Comparison of ENCODE assay signal across 9 mouse cellular contexts in the genomic region with DNA sequence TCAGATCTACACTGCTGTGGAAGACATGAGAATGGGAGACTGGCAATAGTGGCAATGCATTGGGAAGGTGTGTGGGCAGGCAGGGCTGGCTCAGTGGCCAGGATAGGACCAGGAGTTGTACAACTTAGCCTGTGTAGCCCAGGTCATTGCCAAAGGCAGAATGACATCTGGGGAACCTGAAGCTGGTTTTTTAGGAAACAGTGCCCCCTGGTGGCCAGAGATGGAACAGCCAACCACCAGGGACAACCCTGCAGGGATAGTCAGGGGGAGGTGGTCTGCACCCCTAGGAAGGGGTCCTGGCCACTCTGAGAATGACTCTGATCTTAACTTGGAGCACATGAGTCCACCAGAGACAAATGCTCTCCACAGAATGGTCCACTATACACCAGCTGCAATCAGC. TPM values are rescaled to one million over a fixed set of nuclear protein-coding genes. Genes with fewer than 3 reads are reported as not detected.
DNase-seq lines count a peak whose midpoint lies in the region; ATAC-seq lines count a peak whose summit lies in the region.
"Had no signal": no experiment of that assay in that cellular context is flagged by ENCODE, and none has a peak within 500 bp of the region (broad histone marks: within the 10 kb centered on the region; RNA-seq: fewer than 3 reads in every experiment).

No protein-coding gene starts in this region.

- no peaks in the 10 kb centered on the region for H3K9me3 ChIP-seq in kidney, embryonic 15.5 days (replicated peaks)
- H3K9me3 ChIP-seq in embryonic facial prominence, embryonic 11.5 days (replicated peaks; ENCODE audit: control insufficient read depth, low read length): no peaks in the 10 kb centered on the region
- H3K9me3 ChIP-seq in limb, embryonic 10.5 days (replicated peaks): no peaks in the 10 kb centered on the region
- no peaks in the 10 kb centered on the region for H3K9me3 ChIP-seq in midbrain, embryonic 13.5 days

- H3K4me2 ChIP-seq in kidney, embryonic 15.5 days: no peak overlapping the region
- no peak overlapping the region for H3K4me2 ChIP-seq in embryonic facial prominence, embryonic 11.5 days (ENCODE audit: low read depth, low read length)
- H3K4me2 ChIP-seq in midbrain, embryonic 13.5 days (replicated peaks): no peak overlapping the region

- no peak overlapping the region for H3K27ac ChIP-seq in kidney, embryonic 15.5 days
- no peak overlapping the region for H3K27ac ChIP-seq in embryonic facial prominence, embryonic 11.5 days (replicated peaks; ENCODE audit: low read depth, low read length)
- no peak overlapping the region for H3K27ac ChIP-seq in limb, embryonic 10.5 days
- no peak overlapping the region for H3K27ac ChIP-seq in midbrain, embryonic 13.5 days
- H3K27ac ChIP-seq: macrophage had no signal

- H3K4me3 ChIP-seq in kidney, embryonic 15.5 days (replicated peaks): no peak overlapping the region
- no peak overlapping the region for H3K4me3 ChIP-seq in embryonic facial prominence, embryonic 11.5 days (ENCODE audit: low read depth, low read length)
- H3K4me3 ChIP-seq in limb, embryonic 10.5 days: no peak overlapping the region
- H3K4me3 ChIP-seq in midbrain, embryonic 13.5 days (replicated peaks): no peak overlapping the region

- H3K27me3 ChIP-seq in kidney, embryonic 15.5 days: no peaks in the 10 kb centered on the region; the same call in 1 of the 2 replicates
- no peaks in the 10 kb centered on the region for H3K27me3 ChIP-seq in embryonic facial prominence, embryonic 11.5 days (ENCODE audit: control insufficient read depth, insufficient read depth, low read length)
- H3K27me3 ChIP-seq in limb, embryonic 10.5 days (ENCODE audit: low read depth, poor library complexity, severe bottlenecking): no peaks in the 10 kb centered on the region
- H3K27me3 ChIP-seq in midbrain, embryonic 13.5 days: no peaks in the 10 kb centered on the region

- DNase-seq in kidney, adult 18-20 months: peak; percentile 75
- DNase-seq in adrenal gland, adult 18-20 months (ENCODE audit: low spot score in 2 of 2): peak; percentile 70 to 75
- peak; percentile 78 for DNase-seq in embryonic facial prominence, embryonic 11.5 days (ENCODE audit: low spot score)
- DNase-seq in heart, postnatal 36 days: peak; percentile 76 to 85
- peak; percentile 89 for DNase-seq in limb, embryonic 10.5 days (ENCODE audit: low spot score)
- peak; percentile 72 to 92 for DNase-seq in spleen, postnatal 4 days (ENCODE audit: low spot score in 2 of 2)

- ATAC-seq in kidney, embryonic 15.5 days (replicated peaks; ENCODE audit: low FRiP score): no peak
- ATAC-seq in embryonic facial prominence, embryonic 11.5 days (replicated peaks; ENCODE audit: insufficient number of reproducible peaks, low FRiP score, low TSS enrichment, low read depth): 0 out of 2 replicates have a peak, but pooled peaks have one; percentile 8
- peak; percentile 40 for ATAC-seq in midbrain, embryonic 13.5 days

- no peak overlapping the region for H3K9ac ChIP-seq in kidney, embryonic 15.5 days
- no peak overlapping the region for H3K9ac ChIP-seq in embryonic facial prominence, embryonic 11.5 days (replicated peaks; ENCODE audit: low read length)
- no peak overlapping the region for H3K9ac ChIP-seq in midbrain, embryonic 13.5 days (replicated peaks)

- H3K36me3 ChIP-seq in kidney, embryonic 15.5 days: peaks cover 53% of the 10 kb centered on the region
- no peaks in the 10 kb centered on the region; the same call in 1 of the 2 replicates for H3K36me3 ChIP-seq in embryonic facial prominence, embryonic 11.5 days (replicated peaks; ENCODE audit: control insufficient read depth, insufficient read depth, low read depth, low read length)
- peaks cover 62% of the 10 kb centered on the region for H3K36me3 ChIP-seq in limb, embryonic 10.5 days
- peaks cover 56% of the 10 kb centered on the region for H3K36me3 ChIP-seq in midbrain, embryonic 13.5 days

- intact Hi-C loops in heart, postnatal 36 days (cut with DNase I): loop anchor here (1.0 kb wide), 2 partner anchors 33 to 214 kb away; no protein-coding TSS in a partner anchor

- H3K4me1 ChIP-seq in kidney, embryonic 15.5 days: no peaks in the 10 kb centered on the region
- no peaks in the 10 kb centered on the region for H3K4me1 ChIP-seq in embryonic facial prominence, embryonic 11.5 days (ENCODE audit: control insufficient read depth, insufficient read depth, low read length)
- H3K4me1 ChIP-seq in limb, embryonic 10.5 days: peaks cover 18% of the 10 kb centered on the region
- no peaks in the 10 kb centered on the region for H3K4me1 ChIP-seq in midbrain, embryonic 13.5 days (replicated peaks)

RNA-seq across cellular contexts. Expression of a gene that starts 14.4 kb away (rescaled TPM):
- polyA plus RNA-seq in kidney, embryonic 15.5 days (2015; fragmentation: Nextera tagmentation; extraction: Ambion mirVana): 4.6 and 5.9 TPM in 2 replicates
- 1 to 10 TPM; 5.0 to 9.9 TPM for total RNA-seq in adrenal gland, adult 18-20 months (2021)
- polyA plus RNA-seq in embryonic facial prominence, embryonic 11.5 days (2014; fragmentation: Nextera tagmentation; extraction: Ambion mirVana): 5.7 and 6.4 TPM in 2 replicates
- total RNA-seq in heart, postnatal 36 days (2021): 1 to 10 TPM; 2.4 to 2.8 TPM
- polyA plus RNA-seq in limb, embryonic 10.5 days (2016; fragmentation: Nextera tagmentation; extraction: Ambion mirVana): 8.9 and 9.0 TPM in 2 replicates
- 7.5 and 8.9 TPM in 2 replicates for polyA plus RNA-seq in midbrain, embryonic 13.5 days (2015; fragmentation: Nextera tagmentation; extraction: Ambion mirVana)

RNA-seq across cellular contexts. Expression of a gene that starts 24.9 kb away (rescaled TPM):
- 26.1 and 27.7 TPM in 2 replicates for polyA plus RNA-seq in kidney, embryonic 15.5 days (2015; fragmentation: Nextera tagmentation; extraction: Ambion mirVana)
- total RNA-seq in adrenal gland, adult 18-20 months (2021): 10 to 100 TPM; 47.8 to 53.5 TPM
- 21.2 and 26.2 TPM in 2 replicates for polyA plus RNA-seq in embryonic facial prominence, embryonic 11.5 days (2014; fragmentation: Nextera tagmentation; extraction: Ambion mirVana)
- total RNA-seq in heart, postnatal 36 days (2021): 10 to 100 TPM; 40.4 to 42.7 TPM
- polyA plus RNA-seq in limb, embryonic 10.5 days (2016; fragmentation: Nextera tagmentation; extraction: Ambion mirVana): 42.5 and 43.7 TPM in 2 replicates
- polyA plus RNA-seq in midbrain, embryonic 13.5 days (2015; fragmentation: Nextera tagmentation; extraction: Ambion mirVana): 24.0 and 28.9 TPM in 2 replicates

RNA-seq across cellular contexts. Expression of a gene that starts 40.8 kb away (rescaled TPM):
- 10.6 and 11.1 TPM in 2 replicates for polyA plus RNA-seq in kidney, embryonic 15.5 days (2015; fragmentation: Nextera tagmentation; extraction: Ambion mirVana)
- 10 to 100 TPM; 28.8 to 39.0 TPM for total RNA-seq in adrenal gland, adult 18-20 months (2021)
- polyA plus RNA-seq in embryonic facial prominence, embryonic 11.5 days (2014; fragmentation: Nextera tagmentation; extraction: Ambion mirVana): 3.4 and 4.2 TPM in 2 replicates
- 10 to 100 TPM; 36.9 to 37.7 TPM for total RNA-seq in heart, postnatal 36 days (2021)
- polyA plus RNA-seq in limb, embryonic 10.5 days (2016; fragmentation: Nextera tagmentation; extraction: Ambion mirVana): 7.1 and 8.1 TPM in 2 replicates
- polyA plus RNA-seq in midbrain, embryonic 13.5 days (2015; fragmentation: Nextera tagmentation; extraction: Ambion mirVana): 15.4 TPM in 2 replicates
